Comparison of ENCODE assay signal across 11 mouse cellular contexts in genomic region chr7:105762517-105763270, GRCm38 (mm10). TPM values are rescaled to one million over a fixed set of nuclear protein-coding genes. Genes with fewer than 3 reads are reported as not detected.
DNase-seq lines count a peak whose midpoint lies in the region; ATAC-seq and TF ChIP-seq lines count a peak whose summit lies in the region.
"Had no signal": no experiment of that assay in that cellular context is flagged by ENCODE, and none has a peak within 500 bp of the region (broad histone marks: within the 10 kb centered on the region; RNA-seq: fewer than 3 reads in every experiment).

No protein-coding gene starts in this region.

- no peak for TF ChIP-seq CTCF in gastrocnemius, adult 2 months (IDR thresholded peaks at IDR 0.05)
- no peak for TF ChIP-seq CTCF in lung, embryonic 14.5 days (IDR thresholded peaks at IDR 0.05; ENCODE audit: low read depth)

- H3K4me3 ChIP-seq in gastrocnemius, adult 2 months: peak overlapping the region; percentile 4; the same call in 1 of the 2 replicates
- H3K4me3 ChIP-seq in lung, embryonic 14.5 days (ENCODE audit: low read depth, low read length): no peak overlapping the region; the same call in 1 of the 2 replicates
- no peak overlapping the region for H3K4me3 ChIP-seq in limb, embryonic 12.5 days (replicated peaks)
- no peak overlapping the region for H3K4me3 ChIP-seq in neural tube, embryonic 15.5 days (replicated peaks)
- H3K4me3 ChIP-seq: erythroblast, embryonic 14.5 days; myocyte had no signal

- H3K36me3 ChIP-seq in lung, embryonic 14.5 days (ENCODE audit: insufficient read depth): peaks cover 87% of the 10 kb centered on the region
- peaks cover 89% of the 10 kb centered on the region for H3K36me3 ChIP-seq in limb, embryonic 12.5 days
- peaks cover 82% of the 10 kb centered on the region for H3K36me3 ChIP-seq in neural tube, embryonic 15.5 days

- ATAC-seq in lung, embryonic 14.5 days (ENCODE audit: insufficient read depth): peak; percentile 18
- no peak for ATAC-seq in limb, embryonic 12.5 days (ENCODE audit: insufficient number of reproducible peaks, insufficient read depth, low FRiP score, low TSS enrichment, low read depth)
- ATAC-seq in neural tube, embryonic 15.5 days (ENCODE audit: low FRiP score): peak; percentile 6; the same call in 1 of the 2 replicates

- peak overlapping the region; percentile 44 for H3K4me2 ChIP-seq in lung, embryonic 14.5 days
- peak overlapping the region; percentile 27 for H3K4me2 ChIP-seq in limb, embryonic 12.5 days
- H3K4me2 ChIP-seq in neural tube, embryonic 15.5 days: peak overlapping the region; percentile 1; the same call in 1 of the 2 replicates

- intact Hi-C loops in gastrocnemius, adult 2 months (cut with DNase I): no loop called here

- no peak overlapping the region for H3K9ac ChIP-seq in lung, embryonic 14.5 days
- H3K9ac ChIP-seq in limb, embryonic 12.5 days (replicated peaks): no peak overlapping the region
- H3K9ac ChIP-seq in neural tube, embryonic 15.5 days (replicated peaks): no peak overlapping the region

- H3K4me1 ChIP-seq in lung, embryonic 14.5 days (ENCODE audit: insufficient read depth): no peaks in the 10 kb centered on the region
- H3K4me1 ChIP-seq in limb, embryonic 12.5 days (replicated peaks): peaks cover 9% of the 10 kb centered on the region
- H3K4me1 ChIP-seq in neural tube, embryonic 15.5 days: peaks cover 14% of the 10 kb centered on the region

- 48% methylated on average over 55 of the region's 55 CpGs for WGBS in lung, embryonic 14.5 days
- 32% methylated on average over 55 of the region's 55 CpGs for WGBS in limb, embryonic 12.5 days
- WGBS in neural tube, embryonic 15.5 days: 26% methylated on average over 55 of the region's 55 CpGs

- DNase-seq in gastrocnemius, adult 2 months: no peak
- DNase-seq in gastrocnemius, adult 8-10 months (ENCODE audit: low spot score in 2 of 2): no peak
- no peak for DNase-seq in lung, embryonic 14.5 days
- DNase-seq in lung, postnatal 10 days: no peak
- no peak for DNase-seq in c-Kit-positive CD71-positive TER-119-positive erythroid progenitor cells, embryonic 14.5 days (ENCODE audit: low spot score)
- no peak for DNase-seq in thymus, postnatal 14 days
- DNase-seq: adrenal gland, postnatal 25 days had no signal

- H3K27ac ChIP-seq in gastrocnemius, adult 2 months: no peak overlapping the region
- no peak overlapping the region for H3K27ac ChIP-seq in lung, embryonic 14.5 days (ENCODE audit: low read depth)
- no peak overlapping the region for H3K27ac ChIP-seq in limb, embryonic 12.5 days
- no peak overlapping the region for H3K27ac ChIP-seq in neural tube, embryonic 15.5 days (replicated peaks)

- no peaks in the 10 kb centered on the region for H3K9me3 ChIP-seq in lung, embryonic 14.5 days (ENCODE audit: low read depth, low read length)
- H3K9me3 ChIP-seq in limb, embryonic 12.5 days: no peaks in the 10 kb centered on the region
- no peaks in the 10 kb centered on the region for H3K9me3 ChIP-seq in neural tube, embryonic 15.5 days (replicated peaks)

- no peaks in the 10 kb centered on the region for H3K27me3 ChIP-seq in lung, embryonic 14.5 days (ENCODE audit: insufficient read depth, low read length)
- H3K27me3 ChIP-seq in limb, embryonic 12.5 days: peaks cover 12% of the 10 kb centered on the region
- H3K27me3 ChIP-seq in neural tube, embryonic 15.5 days (replicated peaks): no peaks in the 10 kb centered on the region

RNA-seq across cellular contexts. Expression of gene Tpp1, which starts 10.7 kb away (rescaled TPM):
- total RNA-seq in gastrocnemius, adult 2 months (2021): 10 to 100 TPM; 42.3 to 45.8 TPM
- 10 to 100 TPM; 35.3 to 54.3 (median 47.8) TPM for total RNA-seq in gastrocnemius, adult 8-10 months (2022)
- 73.7 and 78.2 TPM in 2 replicates for polyA plus RNA-seq in lung, embryonic 14.5 days (2014; fragmentation: Nextera tagmentation; extraction: Ambion mirVana)
- 33.3 and 38.3 TPM in 2 replicates for polyA plus RNA-seq in limb, embryonic 12.5 days (2016; fragmentation: Nextera tagmentation; extraction: Ambion mirVana)
- polyA plus RNA-seq in neural tube, embryonic 15.5 days (2015; fragmentation: Nextera tagmentation; extraction: Ambion mirVana): 41.4 and 50.2 TPM in 2 replicates

RNA-seq across cellular contexts. Expression of gene Taf10, which starts 18.5 kb away (rescaled TPM):
- total RNA-seq in gastrocnemius, adult 2 months (2021): 100 to 1,000 TPM in 1 of 2 experiments, 10 to 100 TPM in 1; 78.6 to 100 TPM
- 100 to 1,000 TPM in 1 of 4 experiments, 10 to 100 TPM in 3; 89.4 to 106 (median 97.8) TPM for total RNA-seq in gastrocnemius, adult 8-10 months (2022)
- 175 and 192 TPM in 2 replicates for polyA plus RNA-seq in lung, embryonic 14.5 days (2014; fragmentation: Nextera tagmentation; extraction: Ambion mirVana)
- 170 and 173 TPM in 2 replicates for polyA plus RNA-seq in limb, embryonic 12.5 days (2016; fragmentation: Nextera tagmentation; extraction: Ambion mirVana)
- polyA plus RNA-seq in neural tube, embryonic 15.5 days (2015; fragmentation: Nextera tagmentation; extraction: Ambion mirVana): 101 and 102 TPM in 2 replicates

RNA-seq across cellular contexts. Expression of gene Dchs1, which starts 24.8 kb away (rescaled TPM):
- 1 to 10 TPM; 2.1 to 5.0 TPM for total RNA-seq in gastrocnemius, adult 2 months (2021)
- total RNA-seq in gastrocnemius, adult 8-10 months (2022): 1 to 10 TPM; 1.4 to 2.1 (median 1.7) TPM
- 17.7 and 20.7 TPM in 2 replicates for polyA plus RNA-seq in lung, embryonic 14.5 days (2014; fragmentation: Nextera tagmentation; extraction: Ambion mirVana)
- 24.8 and 28.2 TPM in 2 replicates for polyA plus RNA-seq in limb, embryonic 12.5 days (2016; fragmentation: Nextera tagmentation; extraction: Ambion mirVana)
- 10.0 and 10.8 TPM in 2 replicates for polyA plus RNA-seq in neural tube, embryonic 15.5 days (2015; fragmentation: Nextera tagmentation; extraction: Ambion mirVana)
- polyA plus RNA-seq: erythroblast, embryonic 14.5 days had no signal

RNA-seq across cellular contexts. Expression of gene Rrp8, which starts 25.5 kb away (rescaled TPM):
- total RNA-seq in gastrocnemius, adult 2 months (2021): 10 to 100 TPM; 12.2 to 12.3 TPM
- total RNA-seq in gastrocnemius, adult 8-10 months (2022): 10 to 100 TPM; 10.5 to 15.6 (median 13.4) TPM
- polyA plus RNA-seq in lung, embryonic 14.5 days (2014; fragmentation: Nextera tagmentation; extraction: Ambion mirVana): 45.2 and 48.9 TPM in 2 replicates
- polyA plus RNA-seq in limb, embryonic 12.5 days (2016; fragmentation: Nextera tagmentation; extraction: Ambion mirVana): 43.1 and 50.8 TPM in 2 replicates
- polyA plus RNA-seq in neural tube, embryonic 15.5 days (2015; fragmentation: Nextera tagmentation; extraction: Ambion mirVana): 27.8 and 28.8 TPM in 2 replicates

RNA-seq across cellular contexts. Expression of gene Ilk, which starts 26.3 kb away (rescaled TPM):
- 10 to 100 TPM; 41.8 to 49.1 TPM for total RNA-seq in gastrocnemius, adult 2 months (2021)
- total RNA-seq in gastrocnemius, adult 8-10 months (2022): 10 to 100 TPM; 35.7 to 41.8 (median 38.3) TPM
- 372 and 377 TPM in 2 replicates for polyA plus RNA-seq in lung, embryonic 14.5 days (2014; fragmentation: Nextera tagmentation; extraction: Ambion mirVana)
- polyA plus RNA-seq in limb, embryonic 12.5 days (2016; fragmentation: Nextera tagmentation; extraction: Ambion mirVana): 216 and 232 TPM in 2 replicates
- 204 and 227 TPM in 2 replicates for polyA plus RNA-seq in neural tube, embryonic 15.5 days (2015; fragmentation: Nextera tagmentation; extraction: Ambion mirVana)
